Mouse (Mus musculus): ENCODE data around the gene Hes6. TPM values are rescaled to one million over a fixed set of nuclear protein-coding genes. Genes with fewer than 3 reads are reported as not detected.

The Hes6 gene
- polyA plus RNA-seq, 1 experiment from 2014 or later, result 91.3 TPM

GRCm38 (mm10) chr1:91415311-91415710, 1.5 kb upstream of the Hes6 start:
- H3K4me3 ChIP-seq, result no peak overlapping the region
- peaks cover 26% of the 10 kb centered on the region for H3K36me3 ChIP-seq
- peaks cover 34% of the 10 kb centered on the region for H3K4me1 ChIP-seq
- peak overlapping the region; percentile 93 for H3K27ac ChIP-seq
- no peak overlapping the region for H3K9ac ChIP-seq
- H3K4me2 ChIP-seq, result no peak overlapping the region
- ATAC-seq (ENCODE audit: borderline replicate concordance, extremely low read depth, low FRiP score, low TSS enrichment), result no peak
- H3K9me3 ChIP-seq, result no peaks in the 10 kb centered on the region
- WGBS, result 76% methylated on average over 5 of the region's 5 CpGs
- H3K27me3 ChIP-seq, result no peaks in the 10 kb centered on the region

- Histone ChIP-seq H3K27ac (peak overlapping the region; percentile 93), H3K4me2 (peak overlapping the region; percentile 95), H3K27me3 (no peaks in the 10 kb centered on the region), H3K9ac (no peak overlapping the region), H3K4me1 (peaks cover 34% of the 10 kb centered on the region), H3K4me3 (no peak overlapping the region), H3K9me3 (no peaks in the 10 kb centered on the region), H3K36me3 (peaks cover 22% of the 10 kb centered on the region)
- 49% methylated on average over 4 of the region's 4 CpGs for WGBS
- ATAC-seq (ENCODE audit: borderline replicate concordance, extremely low read depth, low FRiP score, low TSS enrichment), result no peak
Measured at GRCm38 (mm10) chr1:91414903-91415302, 1.1 kb upstream of the Hes6 start.

DNA sequence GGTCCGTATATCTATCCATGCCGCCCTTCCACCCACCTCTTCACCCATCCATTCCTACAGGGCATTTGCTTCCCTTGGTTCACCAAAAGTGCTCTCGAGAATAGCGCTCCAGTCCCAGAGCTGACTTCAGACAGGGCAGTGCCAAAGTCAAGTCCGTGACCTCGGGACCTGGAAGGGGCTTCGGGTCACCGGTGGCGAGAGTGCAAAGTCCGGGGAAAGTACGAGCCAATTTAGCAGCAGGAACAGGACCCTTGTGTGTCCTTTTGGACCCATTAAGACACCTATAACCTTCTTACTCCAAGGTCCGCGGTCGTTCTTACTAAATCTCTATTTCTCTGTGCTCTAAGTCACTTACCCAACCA, 321 bp downstream of the Hes6 start:
- Histone ChIP-seq H3K4me1 (peaks cover 34% of the 10 kb centered on the region), H3K27me3 (no peaks in the 10 kb centered on the region), H3K36me3 (peaks cover 16% of the 10 kb centered on the region), H3K9ac (peak overlapping the region; percentile 28), H3K4me3 (peak overlapping the region; percentile 66), H3K27ac (peak overlapping the region; percentile 93), H3K9me3 (no peaks in the 10 kb centered on the region), H3K4me2 (peak overlapping the region; percentile 95)
- WGBS, result under 1% methylated on average over 14 of the region's 14 CpGs
- ATAC-seq (ENCODE audit: borderline replicate concordance, extremely low read depth, low FRiP score, low TSS enrichment), result no peak

DNA sequence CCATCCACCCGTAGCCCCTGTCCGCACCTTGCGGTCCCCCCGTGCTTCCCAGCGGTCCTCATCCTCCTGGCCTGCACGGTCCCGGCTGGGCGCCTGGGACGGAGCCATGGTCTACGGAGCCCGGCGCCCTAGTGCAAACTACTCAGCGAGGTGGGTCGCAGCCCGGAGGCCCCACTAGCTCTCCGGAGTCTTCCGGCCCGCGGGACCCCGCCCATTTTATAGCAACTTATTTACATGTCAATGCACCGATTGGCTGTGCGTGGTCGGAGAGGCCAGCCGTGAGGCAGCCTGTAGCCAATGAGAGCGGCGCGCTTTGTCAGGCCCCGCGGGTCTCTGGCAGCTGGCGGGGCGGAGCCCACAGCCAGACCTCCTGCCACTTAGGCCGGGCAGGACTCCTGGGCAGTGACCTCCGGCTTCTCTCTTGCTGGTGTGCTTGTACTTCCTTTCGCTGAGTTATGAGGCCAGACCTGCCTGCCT, 770 bp downstream of the Hes6 start:
- peak overlapping the region; percentile 66 for H3K4me3 ChIP-seq
- H3K27me3 ChIP-seq, result no peaks in the 10 kb centered on the region
- H3K27ac ChIP-seq, result peak overlapping the region; percentile 93
- H3K4me2 ChIP-seq, result peak overlapping the region; percentile 95
- H3K9ac ChIP-seq, result peak overlapping the region; percentile 68
- WGBS, result 0% methylated on average over 34 of the region's 34 CpGs
- no peaks in the 10 kb centered on the region for H3K9me3 ChIP-seq
- ATAC-seq (ENCODE audit: borderline replicate concordance, extremely low read depth, low FRiP score, low TSS enrichment), result peak; percentile 95
- H3K4me1 ChIP-seq, result peaks cover 34% of the 10 kb centered on the region
- peaks cover 11% of the 10 kb centered on the region for H3K36me3 ChIP-seq

DNA sequence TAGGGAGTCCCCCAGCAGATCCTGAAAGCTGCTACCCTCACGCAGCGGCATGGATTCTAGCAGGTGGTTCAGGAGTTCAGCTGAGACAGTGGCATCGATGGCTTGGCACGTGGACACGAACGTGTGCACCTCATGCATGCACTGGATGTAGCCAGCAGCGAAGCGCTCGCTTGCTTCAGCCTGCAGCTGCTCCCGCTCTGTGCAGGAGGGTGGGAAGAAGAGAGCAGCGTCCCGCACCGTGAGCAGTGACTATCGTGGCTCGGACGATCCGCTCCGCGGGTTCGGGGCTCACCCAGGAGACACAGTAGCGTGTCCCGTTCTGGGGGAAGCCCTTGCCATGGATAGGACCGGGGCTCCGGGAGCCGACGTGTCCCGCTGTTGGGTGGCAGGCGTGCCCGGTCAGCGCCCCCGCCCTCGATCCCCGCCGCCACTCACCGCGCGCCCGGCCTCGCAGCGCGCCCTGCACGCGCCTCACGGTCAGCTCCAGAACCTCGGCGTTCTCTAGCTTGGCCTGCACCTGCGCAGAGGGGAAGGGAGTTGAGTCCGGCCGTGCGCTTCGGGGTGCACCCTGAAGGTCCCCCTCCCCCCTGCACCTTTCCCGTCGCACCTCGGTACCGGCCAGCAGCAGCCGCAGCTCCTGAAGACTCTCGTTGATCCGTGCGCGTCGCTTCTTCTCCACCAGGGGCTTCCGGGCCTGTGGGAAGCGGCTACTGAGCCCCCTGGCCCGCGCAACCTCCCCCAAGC, 1.4 kb downstream of the Hes6 start:
- Histone ChIP-seq H3K4me2 (peak overlapping the region; percentile 95), H3K27me3 (no peaks in the 10 kb centered on the region), H3K36me3 (peaks cover 7% of the 10 kb centered on the region), H3K9ac (peak overlapping the region; percentile 68), H3K4me3 (peak overlapping the region; percentile 66), H3K27ac (peak overlapping the region; percentile 84), H3K4me1 (peaks cover 34% of the 10 kb centered on the region), H3K9me3 (no peaks in the 10 kb centered on the region)
- WGBS, result 4% methylated on average over 65 of the region's 65 CpGs
- peak; percentile 27 for ATAC-seq (ENCODE audit: borderline replicate concordance, extremely low read depth, low FRiP score, low TSS enrichment)

- Histone ChIP-seq H3K36me3 (peaks cover 2% of the 10 kb centered on the region), H3K27ac (no peak overlapping the region), H3K9ac (0 out of 2 replicates have a peak overlapping the region, but pooled peaks have one; percentile 68), H3K27me3 (no peaks in the 10 kb centered on the region), H3K4me3 (peak overlapping the region; percentile 66), H3K4me2 (peak overlapping the region; percentile 95), H3K9me3 (no peaks in the 10 kb centered on the region), H3K4me1 (peaks cover 34% of the 10 kb centered on the region)
- no peak for ATAC-seq (ENCODE audit: borderline replicate concordance, extremely low read depth, low FRiP score, low TSS enrichment)
- WGBS, result 63% methylated on average over 8 of the region's 8 CpGs
Measured at GRCm38 (mm10) chr1:91411631-91412285, 2.1 kb downstream of the Hes6 start.

DNA sequence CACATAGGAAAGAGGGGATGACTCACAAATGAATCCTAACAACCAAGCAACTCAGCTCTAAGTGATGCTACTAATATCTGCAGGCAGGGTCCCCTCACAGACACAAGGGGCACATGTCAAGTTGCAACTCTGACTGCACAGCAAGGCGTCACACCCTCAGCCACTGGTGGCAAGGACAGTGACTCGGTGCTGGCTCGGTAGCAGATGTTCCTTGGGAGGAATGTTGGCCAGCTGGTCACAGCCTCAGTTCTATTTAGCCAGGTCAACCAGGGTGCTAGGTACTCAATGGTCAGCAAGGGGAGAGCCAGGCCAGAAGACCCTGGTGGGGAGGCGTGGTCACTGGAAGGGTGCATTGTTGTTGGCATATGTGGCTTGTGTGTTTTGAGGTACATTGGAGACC, 6.0 kb downstream of the Hes6 start:
- H3K4me3 ChIP-seq, result no peak overlapping the region
- no peak overlapping the region for H3K4me2 ChIP-seq
- WGBS, result 68% methylated on average over 4 of the region's 4 CpGs
- H3K9ac ChIP-seq, result no peak overlapping the region
- H3K9me3 ChIP-seq, result no peaks in the 10 kb centered on the region
- ATAC-seq (ENCODE audit: borderline replicate concordance, extremely low read depth, low FRiP score, low TSS enrichment), result no peak
- no peaks in the 10 kb centered on the region for H3K27me3 ChIP-seq
- H3K27ac ChIP-seq, result no peak overlapping the region
- peaks cover 18% of the 10 kb centered on the region for H3K4me1 ChIP-seq
- H3K36me3 ChIP-seq, result no peaks in the 10 kb centered on the region

DNA sequence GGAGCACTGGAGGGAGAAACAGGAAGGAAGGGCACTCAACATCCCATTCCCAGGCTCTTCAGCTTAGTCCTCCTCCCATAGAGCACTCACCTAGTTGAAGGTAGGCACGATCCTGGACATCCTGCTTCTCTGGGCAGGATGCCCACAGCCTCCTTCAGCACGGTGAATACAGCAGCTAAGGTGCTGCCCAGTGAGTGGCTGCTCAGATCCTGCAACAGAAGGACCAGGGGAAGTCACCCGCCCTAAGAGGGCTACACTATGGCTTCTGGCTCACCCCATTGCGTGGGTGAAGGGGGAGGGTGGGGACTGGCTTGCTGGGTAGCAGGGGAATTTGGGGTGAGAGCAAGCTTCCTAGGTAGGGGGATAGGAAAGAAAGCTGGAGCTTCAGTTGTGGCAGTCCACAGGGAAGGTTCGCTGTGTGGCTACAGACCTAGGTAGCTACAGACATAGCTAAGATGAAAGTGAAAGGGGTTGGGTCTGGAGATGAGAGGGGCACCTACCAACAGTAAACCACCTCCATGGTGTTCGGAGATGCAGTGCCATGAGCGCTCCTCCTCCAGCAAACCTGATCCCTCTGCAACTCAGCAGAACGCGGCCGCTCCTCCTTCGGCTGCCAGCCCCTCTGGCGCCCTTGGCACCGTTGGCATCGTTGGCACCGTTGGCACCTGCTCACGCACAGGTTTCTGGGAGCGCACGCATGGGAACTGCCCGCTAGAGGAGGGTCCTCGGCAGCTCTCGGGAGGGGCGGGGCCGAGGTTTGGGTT, 8.2 kb downstream of the Hes6 start:
- peaks cover 6% of the 10 kb centered on the region for H3K4me1 ChIP-seq
- no peak overlapping the region for H3K4me3 ChIP-seq
- peak; percentile 56; the same call in 1 of the 2 replicates for ATAC-seq (ENCODE audit: borderline replicate concordance, extremely low read depth, low FRiP score, low TSS enrichment)
- no peak overlapping the region for H3K9ac ChIP-seq
- 52% methylated on average over 23 of the region's 23 CpGs for WGBS
- H3K4me2 ChIP-seq, result 0 out of 2 replicates have a peak overlapping the region, but pooled peaks have one; percentile 10
- H3K36me3 ChIP-seq, result no peaks in the 10 kb centered on the region
- H3K27ac ChIP-seq, result no peak overlapping the region; the same call in 1 of the 2 replicates
- no peaks in the 10 kb centered on the region for H3K27me3 ChIP-seq
- H3K9me3 ChIP-seq, result no peaks in the 10 kb centered on the region

DNA sequence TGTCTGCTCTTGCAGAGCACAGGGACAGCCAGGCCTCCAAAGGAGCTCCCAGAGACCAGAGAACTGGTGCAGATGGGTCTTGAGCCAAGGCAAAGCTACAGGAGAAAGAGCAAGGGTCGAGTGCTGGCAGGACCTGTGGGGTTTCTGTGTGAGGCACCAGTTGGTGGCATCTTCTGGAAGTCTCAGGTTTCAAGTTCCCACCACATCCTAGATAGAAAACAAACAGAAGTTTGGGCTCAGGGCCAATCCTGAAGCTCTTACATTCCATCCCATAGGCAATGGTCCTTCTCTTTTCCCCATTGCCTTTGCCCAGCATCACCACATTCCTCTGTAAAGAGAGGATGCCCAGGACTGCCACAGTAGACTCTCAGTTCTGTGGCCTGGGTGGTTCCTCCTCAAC, 8.9 kb downstream of the Hes6 start:
- Histone ChIP-seq H3K9ac (no peak overlapping the region), H3K4me3 (no peak overlapping the region), H3K9me3 (no peaks in the 10 kb centered on the region), H3K4me2 (no peak overlapping the region), H3K27me3 (no peaks in the 10 kb centered on the region), H3K4me1 (peaks cover 6% of the 10 kb centered on the region), H3K36me3 (no peaks in the 10 kb centered on the region), H3K27ac (no peak overlapping the region)
- no peak; the same call in 1 of the 2 replicates for ATAC-seq (ENCODE audit: borderline replicate concordance, extremely low read depth, low FRiP score, low TSS enrichment)
- 18% methylated on average over 1 of the region's 1 CpGs for WGBS

GRCm38 (mm10) chr1:91398260-91399062, 15.4 kb downstream of the Hes6 start, which contains the start of gene Ilkap:
Gene Ilkap (minus strand): TSS chr1:91398815.
- Histone ChIP-seq H3K27ac (peak within 1 kb of the TSS; percentile 77), H3K4me2 (peak within 1 kb of the TSS; percentile 80), H3K4me1 (peaks cover 13% of the 10 kb centered on the region), H3K9ac (peak within 1 kb of the TSS; percentile 92), H3K27me3 (no peaks in the 10 kb centered on the region), H3K9me3 (no peaks in the 10 kb centered on the region), H3K36me3 (peaks cover 9% of the 10 kb centered on the region; the same call in 1 of the 2 replicates), H3K4me3 (peak within 1 kb of the TSS; percentile 90)
- ATAC-seq (ENCODE audit: borderline replicate concordance, extremely low read depth, low FRiP score, low TSS enrichment), result peak; percentile 97
- WGBS, result under 1% methylated on average over 85 of the region's 91 CpGs

DNA sequence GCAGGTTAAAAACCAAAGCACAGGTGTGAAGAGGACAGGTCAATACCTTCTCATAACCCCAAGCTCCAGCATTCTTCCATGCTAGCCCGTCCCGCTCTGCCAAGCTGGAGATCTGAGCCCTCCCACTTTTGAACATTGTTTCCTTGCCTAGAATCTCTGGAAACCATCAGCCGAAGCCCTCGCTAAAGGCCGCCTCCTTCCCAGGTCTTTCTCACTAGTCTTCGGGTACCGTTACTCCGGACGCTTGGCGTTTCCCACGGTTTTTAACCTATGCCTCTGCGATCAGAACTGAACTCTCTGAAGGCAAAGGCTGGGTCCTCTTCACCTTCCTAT, 15.9 kb downstream of the Hes6 start:
- peaks cover 13% of the 10 kb centered on the region for H3K4me1 ChIP-seq
- peak overlapping the region; percentile 90 for H3K4me3 ChIP-seq
- H3K27ac ChIP-seq, result peak overlapping the region; percentile 77
- no peaks in the 10 kb centered on the region for H3K9me3 ChIP-seq
- no peaks in the 10 kb centered on the region for H3K27me3 ChIP-seq
- peak overlapping the region; percentile 80 for H3K4me2 ChIP-seq
- peak overlapping the region; percentile 92 for H3K9ac ChIP-seq
- peaks cover 14% of the 10 kb centered on the region; the same call in 1 of the 2 replicates for H3K36me3 ChIP-seq
- under 1% methylated on average over 12 of the region's 12 CpGs for WGBS
- ATAC-seq (ENCODE audit: borderline replicate concordance, extremely low read depth, low FRiP score, low TSS enrichment), result no peak
